Mouse (Mus musculus): ENCODE data around the gene Syngr2.
"Not testable (repeated sequence)": the region's sequence is repeated elsewhere in the genome, so short reads cannot be mapped to it uniquely, and the experiment has no call there.

The Syngr2 gene

DNA sequence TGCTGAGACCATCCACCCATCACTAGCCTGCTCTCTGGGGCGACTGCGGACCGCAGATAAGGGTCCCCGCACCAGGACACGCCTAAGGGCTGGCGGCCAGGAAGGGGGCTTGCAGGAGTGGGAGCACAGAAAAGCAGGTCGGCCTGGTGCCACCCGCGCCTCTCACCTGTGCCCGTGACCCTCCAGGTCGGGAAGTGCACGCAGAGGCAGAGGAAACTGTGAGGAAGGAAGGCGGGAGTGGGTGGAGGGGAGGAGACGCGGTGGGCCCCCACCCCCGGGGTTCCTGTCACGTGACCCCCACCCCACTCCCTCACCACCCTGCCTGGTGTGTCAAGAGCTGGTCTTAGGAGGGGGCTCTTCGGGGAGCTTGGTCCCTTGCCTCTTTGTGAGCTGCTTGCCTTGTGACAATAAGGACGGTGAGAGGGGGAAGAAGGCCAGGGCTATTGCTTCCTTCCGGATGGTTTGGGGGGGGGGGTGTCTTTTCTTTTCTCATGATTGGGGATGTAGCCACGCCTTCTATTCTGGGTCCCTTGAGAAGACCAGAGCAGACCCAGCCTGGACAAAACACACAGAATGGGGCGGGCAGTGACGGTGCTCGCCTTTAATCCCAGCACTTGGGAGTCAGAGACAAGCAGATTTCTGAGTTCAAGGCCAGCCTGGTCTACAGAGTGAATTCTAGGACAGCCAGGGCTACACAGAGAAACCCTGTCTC is 27.3 kb upstream of the Syngr2 start, which contains the start of the genes Tmc8 and Tmc6:
Gene Tmc8, plus strand, starts transcription at position 84 of the 712 bp plus-strand sequence.
Gene Tmc6, minus strand, starts transcription at position 206 of the 712 bp plus-strand sequence.
- DNase-seq: peak; percentile 45 to 59

DNA sequence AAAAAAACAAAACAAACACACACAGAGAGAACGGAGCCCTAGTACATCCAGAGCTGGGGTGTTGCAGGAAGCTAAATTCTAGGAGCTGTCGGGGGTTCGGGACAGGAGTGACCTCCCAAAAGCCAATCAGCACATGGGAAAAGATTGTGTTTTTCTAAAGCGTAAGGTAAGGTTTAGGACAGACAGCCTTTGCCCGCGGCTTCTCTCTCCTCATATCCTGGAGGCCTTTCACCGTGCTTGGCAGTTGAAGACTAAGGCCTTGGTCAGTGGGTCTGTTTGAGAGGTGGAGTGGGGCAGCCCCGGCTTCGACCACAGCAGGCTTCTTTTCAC is 26.8 kb upstream of the Syngr2 start:
- no peak for DNase-seq

DNA sequence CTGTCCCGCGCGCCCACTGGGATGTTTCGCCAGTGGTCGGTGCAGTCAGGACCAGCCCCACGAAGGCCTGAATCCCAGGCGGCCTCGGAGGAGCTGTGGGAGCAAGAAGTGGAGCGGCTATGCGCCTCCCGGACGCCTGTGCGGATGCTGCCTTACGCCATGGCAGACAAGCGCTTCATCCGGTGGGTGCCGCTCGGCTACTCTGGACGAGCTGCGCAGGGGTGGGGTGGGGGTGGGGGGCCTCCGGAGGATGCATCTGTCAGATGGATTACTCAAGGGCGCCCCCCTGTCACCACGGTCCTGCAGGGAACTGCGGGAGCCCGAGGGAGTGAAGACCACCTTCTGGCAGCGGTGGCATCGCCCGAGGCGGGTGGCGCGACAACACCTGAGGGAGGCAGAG is 26.4 kb upstream of the Syngr2 start:
- DNase-seq: peak; percentile 59 to 62

DNA sequence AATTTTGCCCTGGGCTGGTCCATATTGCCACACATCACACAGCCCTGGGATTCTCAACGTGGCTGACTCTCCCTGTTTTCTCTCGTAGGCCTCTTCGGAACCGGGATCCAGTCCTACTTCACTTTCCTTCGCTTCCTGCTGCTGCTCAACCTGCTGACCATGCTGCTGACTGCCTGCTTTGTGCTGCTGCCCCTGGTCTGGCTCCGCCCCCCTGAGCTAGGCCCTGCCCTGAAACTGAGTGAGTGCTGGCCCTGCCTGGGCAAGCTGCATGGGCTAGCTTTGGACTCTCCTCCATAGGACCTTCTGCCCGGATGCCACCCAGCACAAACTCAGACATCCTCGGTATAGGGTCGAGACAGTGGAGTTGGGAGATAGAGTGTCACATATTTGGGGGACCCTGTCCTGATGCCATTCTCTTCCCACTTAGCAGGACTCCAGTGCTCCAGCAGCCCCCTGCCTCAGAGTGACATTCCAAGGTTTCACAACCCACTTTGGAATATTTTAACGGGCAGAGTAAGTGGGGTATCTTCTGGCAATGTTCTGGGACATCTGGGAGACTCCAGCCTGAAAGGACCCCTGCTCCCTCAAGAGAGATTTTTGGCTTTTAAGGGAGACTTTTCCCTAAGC is 25.7 kb upstream of the Syngr2 start:
- DNase-seq: peak in 1 of 2 experiments; percentile 43

DNA sequence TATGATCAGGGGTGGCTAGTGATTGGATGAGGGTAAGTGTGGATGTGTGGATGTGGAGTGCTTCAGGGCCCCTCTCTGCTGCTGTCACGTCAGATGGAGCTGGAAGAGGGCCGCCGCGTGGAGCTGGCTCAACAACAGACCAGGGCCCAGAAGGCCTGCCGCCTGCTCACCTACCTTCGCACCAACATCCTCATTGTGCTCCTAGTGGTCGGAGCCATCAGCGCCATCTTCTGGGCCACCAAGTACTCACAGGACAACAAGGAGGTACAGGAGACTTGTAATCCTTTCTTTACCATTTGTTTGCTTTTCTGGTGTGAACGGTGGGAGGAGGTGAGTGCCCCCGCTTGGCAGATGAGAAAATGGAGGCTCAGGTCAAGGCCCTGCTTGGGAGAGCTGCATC is 23.2 kb upstream of the Syngr2 start:
- peak; percentile 67 to 71 for DNase-seq

DNA sequence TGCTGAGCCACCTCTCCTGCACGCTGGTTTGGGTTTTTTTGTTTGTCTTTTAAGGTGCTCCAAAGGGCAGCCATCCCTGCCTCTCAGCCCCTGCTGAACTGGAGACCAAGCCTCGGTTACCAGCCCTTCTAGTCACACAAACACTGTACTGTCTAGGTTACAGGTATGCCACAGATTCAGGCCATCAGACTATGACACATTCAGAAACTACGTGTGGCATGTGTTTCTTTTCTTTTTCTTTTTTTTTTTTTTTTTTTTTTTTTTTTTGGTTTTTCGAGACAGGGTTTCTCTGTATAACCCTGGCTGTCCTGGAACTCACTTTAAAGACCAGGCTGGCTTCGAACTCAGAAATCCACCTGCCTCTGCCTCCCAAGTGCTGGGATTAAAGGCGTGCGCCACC is 21.0 kb upstream of the Syngr2 start:
- not testable (repeated sequence) for DNase-seq

DNA sequence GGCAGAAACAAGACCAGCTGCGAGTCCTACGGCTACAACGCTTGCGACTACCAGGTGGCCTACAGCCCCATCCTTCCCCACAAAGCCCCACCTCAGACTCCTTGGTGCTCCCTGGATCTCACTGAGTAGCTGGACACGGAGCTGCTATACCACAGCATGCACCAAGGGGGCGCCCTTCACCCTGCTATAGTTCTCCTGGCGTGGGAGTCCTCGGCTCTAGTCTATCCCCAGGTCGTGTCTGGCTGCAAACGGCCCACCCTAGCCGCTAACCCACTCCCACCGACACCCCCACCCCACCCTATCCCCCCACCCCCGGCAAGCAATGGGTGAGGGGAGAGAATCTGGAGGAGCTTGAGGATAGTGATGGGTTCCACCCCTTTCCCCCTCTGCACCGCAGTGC is 19.2 kb upstream of the Syngr2 start:
- peak; percentile 76 to 78 for DNase-seq

DNA sequence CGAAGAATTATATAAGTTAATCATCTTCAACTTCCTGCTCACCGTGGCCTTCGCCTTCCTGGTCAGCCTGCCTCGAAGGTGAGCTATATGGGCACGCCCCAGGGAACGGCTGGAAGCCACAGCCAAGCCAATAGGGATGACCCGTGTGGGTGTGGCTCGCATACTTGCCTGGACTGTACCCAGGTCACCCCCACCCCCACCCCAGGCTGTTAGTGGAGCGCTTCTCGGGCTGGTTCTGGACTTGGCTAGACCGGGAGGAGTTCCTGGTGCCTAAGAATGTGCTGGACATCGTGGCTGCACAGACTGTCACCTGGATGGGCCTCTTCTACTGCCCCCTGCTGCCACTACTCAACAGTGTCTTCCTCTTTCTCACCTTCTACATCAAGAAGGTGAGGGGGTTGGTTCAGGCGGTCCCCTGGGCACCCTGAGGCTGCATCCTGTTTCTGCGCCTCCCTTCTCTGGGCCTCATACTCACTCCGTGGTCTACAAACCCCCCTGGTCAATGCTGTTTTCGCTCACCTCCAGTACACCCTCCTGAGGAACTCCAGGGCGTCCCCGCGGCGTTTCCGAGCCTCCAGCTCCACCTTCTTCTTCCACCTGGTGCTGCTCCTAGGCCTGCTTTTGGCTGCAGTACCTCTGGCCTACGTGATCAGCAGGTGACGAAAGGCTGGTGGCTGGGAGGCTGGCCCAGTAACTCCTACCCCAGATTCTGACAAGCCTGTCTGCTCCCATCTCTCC is 18.6 kb upstream of the Syngr2 start:
- DNase-seq: peak; percentile 50 to 70

DNA sequence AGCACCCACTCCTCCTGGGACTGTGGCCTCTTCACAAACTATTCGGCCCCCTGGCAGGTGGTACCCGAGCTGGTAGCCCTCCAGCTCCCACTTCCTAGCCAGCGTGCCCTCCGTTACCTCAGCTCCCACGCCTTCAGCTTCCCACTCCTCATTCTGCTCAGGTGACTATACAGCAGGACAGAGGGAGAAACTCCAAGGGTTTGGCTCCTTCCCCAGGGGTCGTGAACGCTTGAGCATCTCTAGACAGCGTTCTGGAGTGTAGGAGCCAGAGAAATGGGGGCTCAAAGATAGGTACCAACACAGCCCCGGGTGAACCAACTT is 18.1 kb upstream of the Syngr2 start:
- no peak for DNase-seq

DNA sequence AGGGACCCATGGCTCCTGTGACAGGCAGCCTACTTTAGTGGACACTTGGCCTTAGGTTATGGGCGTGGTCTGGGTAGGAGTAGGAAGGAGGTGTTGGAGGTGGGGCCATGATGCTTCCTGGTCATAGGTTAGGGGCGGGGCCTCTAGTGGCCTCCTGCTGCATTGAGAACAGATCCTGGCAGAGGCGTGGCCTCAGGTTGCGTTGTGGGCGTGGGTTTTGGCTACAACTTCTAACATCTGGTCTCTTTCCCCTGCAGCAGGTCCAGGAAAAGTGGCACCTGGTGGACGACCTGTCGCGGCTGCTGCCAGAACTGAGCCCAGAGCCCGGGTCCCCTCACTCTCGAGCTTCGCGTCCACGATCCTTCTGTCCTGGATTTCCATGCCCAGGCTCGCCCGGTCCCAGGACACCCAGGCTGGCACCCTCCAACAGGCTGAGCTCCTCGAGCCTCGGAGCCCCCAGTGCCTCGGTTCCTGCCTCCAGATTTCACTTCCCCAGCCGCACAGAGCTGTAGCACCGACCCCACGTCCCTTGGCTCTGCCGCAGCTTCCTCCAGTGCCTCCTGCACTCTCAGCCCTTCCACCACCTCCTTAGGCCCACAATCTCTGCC is 17.1 kb upstream of the Syngr2 start:
- DNase-seq: peak; percentile 93 to 95

DNA sequence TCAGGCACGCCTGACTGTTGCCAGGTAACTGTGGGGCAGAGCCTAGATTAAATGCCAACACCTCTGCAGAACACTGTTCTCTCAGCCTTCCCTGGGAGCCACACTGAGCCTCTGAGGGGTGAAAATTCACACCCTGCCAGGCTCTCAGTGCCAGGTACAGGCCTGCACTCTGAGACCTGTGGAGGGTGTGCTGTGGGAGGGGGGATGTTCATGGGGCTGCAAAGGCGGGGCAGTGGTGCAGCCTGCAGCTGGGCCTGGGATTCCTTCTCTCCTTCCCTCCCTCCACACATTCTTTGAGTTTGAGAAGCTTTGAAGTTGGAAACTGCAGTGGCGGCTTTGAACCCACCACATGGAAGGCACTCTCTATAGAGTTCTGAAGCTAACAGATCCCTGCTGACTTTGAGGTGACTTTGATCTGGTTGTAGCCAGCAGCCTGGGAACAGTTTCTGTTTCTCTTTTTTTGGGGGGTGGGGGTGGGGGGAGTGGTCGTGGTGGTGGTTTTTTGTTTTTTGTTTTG is 15.4 kb upstream of the Syngr2 start:
- no peak for DNase-seq

DNA sequence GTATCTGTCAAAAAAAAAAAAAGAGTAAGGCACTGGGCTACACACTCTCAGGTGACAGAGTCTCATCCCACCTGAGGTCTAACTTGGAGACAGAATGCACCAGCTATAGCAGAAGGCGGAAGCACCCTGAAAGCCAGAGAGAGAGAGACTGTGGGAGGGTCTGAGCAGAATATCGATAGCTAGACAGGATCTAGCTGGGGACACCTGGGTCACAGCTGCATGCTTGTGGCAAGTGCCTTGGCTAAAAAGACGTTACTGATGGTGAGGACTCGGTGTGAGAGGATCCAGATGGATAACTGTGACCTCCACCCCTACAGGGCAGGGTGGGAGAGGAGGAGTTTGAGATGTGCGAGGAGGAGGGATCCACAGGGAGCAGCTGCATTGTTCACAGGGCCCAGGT is 12.5 kb upstream of the Syngr2 start:
- no peak for DNase-seq

DNA sequence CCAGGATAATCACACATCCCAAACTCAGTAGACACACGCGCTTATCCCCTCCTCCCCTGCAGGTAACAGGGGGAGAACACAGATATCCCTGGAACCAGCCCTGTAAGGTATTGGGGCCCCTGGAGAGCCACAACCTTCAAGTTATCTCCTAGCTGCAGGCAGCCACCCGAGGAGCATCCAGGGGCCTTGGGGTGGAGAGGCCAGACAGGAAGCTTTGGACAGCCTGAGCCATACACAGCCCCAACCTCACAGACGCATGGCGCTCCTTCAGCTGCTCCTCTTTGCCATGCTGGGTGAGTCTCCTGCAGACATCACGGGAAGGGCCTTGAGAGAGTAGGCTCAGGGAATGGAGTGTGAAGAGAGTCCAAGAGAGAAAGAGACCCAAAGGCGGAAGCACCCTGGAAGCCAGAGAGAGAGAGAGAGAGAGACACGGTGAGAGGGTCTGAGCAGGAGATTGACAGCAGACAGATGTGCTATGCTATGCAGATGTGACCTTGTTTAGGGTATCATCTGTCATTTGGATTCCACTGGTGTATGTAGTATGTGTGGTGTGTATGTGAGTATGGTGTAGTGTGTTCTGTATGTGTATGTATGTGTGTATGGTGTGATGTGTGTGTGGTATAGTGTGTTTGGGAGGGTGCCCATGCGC is 11.8 kb upstream of the Syngr2 start, which contains the start of gene 6030468B19Rik:
Gene 6030468B19Rik, plus strand, starts transcription at position 150 of the 649 bp plus-strand sequence.
- DNase-seq: no peak

DNA sequence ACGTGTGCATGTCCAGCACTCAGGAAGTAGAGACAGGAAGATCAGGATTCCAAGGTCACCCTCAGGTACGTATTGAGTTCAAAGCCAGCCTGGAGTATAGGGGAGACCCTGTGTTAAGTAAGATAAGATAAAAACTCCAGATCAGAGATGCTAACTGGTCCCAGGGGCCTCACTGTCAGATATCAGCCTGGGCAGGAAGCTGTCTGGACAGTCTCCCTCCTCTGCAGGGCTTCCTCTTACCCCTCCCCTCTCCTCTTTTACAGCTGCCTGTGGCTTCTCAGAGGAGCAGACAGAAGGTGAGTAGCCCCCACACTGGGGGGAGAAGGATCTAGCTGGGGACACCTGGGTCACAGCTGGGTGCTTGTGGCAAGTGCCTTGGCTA is 11.3 kb upstream of the Syngr2 start:
- DNase-seq: no peak

DNA sequence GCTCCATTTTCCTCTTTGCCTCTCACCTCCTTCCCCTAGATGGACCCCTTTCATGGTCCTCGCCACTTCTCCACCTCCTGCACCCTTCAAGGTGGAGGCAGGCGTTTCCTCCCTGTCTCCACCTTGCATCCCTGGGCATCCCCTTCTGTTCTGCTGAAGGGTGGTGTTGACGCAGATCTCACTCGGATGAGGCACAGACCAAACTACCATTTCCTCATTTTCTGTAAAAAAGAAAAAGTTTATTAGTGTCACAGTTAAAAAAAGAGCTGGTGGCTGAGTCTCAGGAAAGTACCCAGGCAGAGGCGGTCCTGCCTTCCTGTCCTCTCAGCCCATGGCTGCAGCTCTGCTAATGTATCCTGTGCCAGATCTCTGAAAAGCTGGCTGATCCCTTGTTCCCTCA is 10.3 kb upstream of the Syngr2 start:
- DNase-seq: no peak

DNA sequence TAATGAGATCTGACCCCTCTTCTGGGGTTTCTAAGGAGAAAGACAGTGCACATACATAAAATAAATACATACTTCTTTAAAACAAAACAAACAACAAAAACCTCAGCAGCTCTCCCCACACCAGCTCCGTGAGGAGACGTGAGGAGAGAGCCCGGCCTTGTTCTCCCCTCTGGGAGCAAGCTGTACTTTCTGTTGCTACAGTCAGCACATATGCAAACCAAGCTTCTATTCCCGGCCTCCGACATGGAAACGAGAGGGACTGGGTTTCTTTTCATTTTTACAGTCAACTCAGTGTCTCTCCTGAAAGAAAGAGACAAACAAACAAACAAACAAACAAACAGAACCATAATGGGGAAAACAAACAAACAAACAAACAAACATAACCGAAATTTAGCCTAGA is 9.4 kb upstream of the Syngr2 start:
- no peak for DNase-seq

DNA sequence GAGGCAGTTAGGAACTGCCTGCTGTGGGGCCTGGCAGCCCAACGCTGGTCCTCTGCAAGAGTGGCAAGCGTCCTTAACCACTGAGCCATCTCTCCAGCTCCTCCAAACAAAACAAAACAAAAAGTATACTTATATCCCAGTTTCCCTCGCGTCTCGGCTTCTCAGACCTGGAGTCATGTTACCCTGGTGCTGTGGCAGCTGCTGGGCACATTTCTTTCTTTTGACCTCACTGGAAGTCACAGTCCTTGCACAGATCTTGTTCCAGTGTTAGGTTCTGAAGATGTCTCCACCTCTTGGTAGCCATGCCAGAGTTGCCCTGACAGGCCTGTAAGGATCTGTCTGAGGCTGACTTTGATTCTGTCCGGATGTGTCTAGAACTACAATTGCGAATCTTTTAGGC is 7.8 kb upstream of the Syngr2 start:
- no peak for DNase-seq

DNA sequence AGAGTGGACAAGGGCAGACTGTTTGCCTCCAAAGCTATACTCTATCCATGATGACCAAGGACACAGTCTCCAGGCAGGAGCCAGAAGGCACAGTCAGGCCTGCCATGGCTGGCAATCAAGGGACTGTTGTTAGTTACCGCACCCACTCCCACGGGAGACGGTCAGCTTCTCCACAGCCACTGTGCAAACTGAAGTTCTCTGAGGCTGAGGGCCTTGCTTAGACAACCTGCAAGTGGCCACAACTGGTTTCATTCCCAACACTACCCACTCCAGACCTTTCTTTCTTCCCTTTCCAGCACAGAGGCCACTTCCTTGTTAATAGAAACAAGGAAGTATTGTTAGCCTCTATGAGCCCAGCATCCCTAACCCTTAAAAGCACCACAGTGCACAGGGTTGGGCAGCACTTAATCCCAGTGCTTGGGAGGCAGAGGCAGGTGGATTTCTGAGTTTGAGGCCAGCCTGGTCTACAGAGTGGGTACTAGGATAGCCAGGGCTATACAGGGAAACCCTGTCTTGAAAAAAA is 6.2 kb upstream of the Syngr2 start:
- DNase-seq: no peak

DNA sequence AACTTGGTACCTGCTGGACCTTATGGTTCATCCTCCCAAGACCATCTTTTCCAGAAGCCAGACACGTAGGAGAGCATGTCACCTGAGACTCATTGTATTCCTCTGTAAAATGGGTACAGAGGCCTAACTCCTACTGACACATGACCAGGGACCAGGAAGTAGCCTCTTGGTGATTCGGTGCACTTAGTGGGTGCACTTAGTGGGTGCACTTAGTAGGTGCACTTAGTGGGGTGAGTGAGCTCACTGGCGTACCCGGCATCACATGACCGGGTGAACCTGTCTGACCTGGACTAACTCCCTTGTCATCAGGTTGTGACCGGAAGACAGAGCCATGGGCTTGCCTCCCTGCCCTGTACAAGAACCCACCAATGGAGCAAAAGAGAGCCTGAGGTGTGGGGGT is 2.7 kb upstream of the Syngr2 start:
- DNase-seq: no peak

DNA sequence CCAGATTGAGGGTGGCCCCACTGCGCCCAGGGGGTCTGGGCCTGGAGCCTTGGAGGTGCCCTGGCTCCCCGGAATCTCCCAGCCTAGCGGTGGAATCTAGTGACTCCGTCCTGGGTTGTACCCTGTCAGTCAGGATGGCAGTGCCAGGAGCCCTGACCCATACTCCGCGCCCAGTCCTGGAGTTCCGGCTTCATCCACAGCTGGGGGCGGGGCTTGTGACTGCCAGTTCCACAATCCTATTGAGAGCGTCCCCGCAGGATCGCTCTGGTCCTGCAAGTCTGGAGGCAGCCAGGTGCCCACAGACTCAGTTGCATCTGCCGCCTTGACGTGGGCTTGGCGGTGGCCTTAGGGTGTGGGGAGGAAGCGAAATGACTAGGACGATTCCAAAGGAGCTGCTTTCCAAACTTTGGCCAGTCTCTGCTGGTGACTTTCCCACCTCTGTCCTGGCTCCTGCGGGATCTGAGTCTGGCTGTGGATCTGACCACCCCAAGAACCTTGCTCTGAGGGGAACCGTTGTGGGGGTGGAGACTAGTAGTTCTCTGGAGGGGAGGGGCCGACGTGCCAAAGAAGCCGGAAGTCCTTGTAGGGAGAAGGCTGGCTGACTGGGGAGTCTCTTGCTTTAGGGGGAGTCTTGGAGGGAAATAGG is 1.1 kb downstream of the Syngr2 start:
- DNase-seq: peak; percentile 91 to 95

DNA sequence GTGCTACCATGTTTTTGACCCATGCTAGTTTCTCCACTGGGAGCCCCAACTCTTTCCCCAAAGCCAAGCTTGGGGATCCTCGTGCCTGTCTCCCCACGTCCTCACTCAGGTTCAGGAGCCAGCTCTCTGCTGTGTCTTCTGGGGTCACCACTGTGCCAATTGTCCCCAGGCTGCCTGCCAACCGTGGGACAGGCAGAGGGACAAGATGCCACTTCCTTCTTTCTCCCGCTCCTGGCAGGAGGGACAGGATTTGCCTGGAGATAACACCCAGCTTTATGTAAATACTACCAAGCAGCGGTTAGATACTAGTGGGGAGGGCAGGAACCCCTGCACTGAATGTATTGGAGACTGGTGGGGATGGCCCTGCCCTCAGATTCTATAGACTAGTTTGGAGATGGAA is 4.4 kb downstream of the Syngr2 start:
- peak; percentile 22 to 56 for DNase-seq

DNA sequence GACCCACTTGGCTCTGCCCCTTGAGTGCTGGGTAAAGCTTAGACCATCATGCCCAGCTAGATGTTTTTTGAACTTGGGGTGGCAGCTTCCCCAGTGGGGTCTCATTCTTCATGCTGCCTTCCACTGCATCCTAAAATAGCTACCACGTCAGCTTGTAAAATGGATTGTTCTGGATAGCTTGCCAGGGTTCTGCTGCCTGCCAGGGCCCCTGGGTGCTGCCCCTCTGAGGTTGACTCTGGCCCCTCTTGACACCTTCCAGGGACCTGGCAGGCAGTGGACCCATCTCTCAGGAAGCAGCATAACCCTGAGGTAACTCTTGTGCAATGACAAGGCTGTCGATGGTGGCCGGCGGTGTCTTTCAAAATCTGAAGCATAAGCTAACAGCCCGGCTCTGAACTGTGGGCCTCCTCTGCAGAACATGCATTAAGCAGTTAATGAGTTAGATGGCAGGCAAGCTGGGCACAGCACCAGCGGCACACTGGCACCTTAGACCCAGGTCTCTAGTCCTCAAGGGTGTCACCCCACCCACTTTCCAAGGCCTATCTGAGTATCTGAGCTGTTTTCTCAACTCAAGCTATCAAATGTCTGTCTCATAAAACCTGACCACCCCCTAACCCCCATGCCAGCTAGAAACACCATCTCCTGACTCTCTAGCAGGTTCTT is 5.4 kb downstream of the Syngr2 start:
- no peak for DNase-seq
